Mouse (Mus musculus) stomach, embryonic 14.5 days (tissue): ENCODE measurements around the gene Hoxc10. TPM values are rescaled to one million over a fixed set of nuclear protein-coding genes. Genes with fewer than 3 reads are reported as not detected.
A peak's percentile ranks its signal among the peaks of the same experiment; 100 is the strongest.

Source experiments
- ATAC-seq: fragments of 200-750 bp; cut with Nextera tagmentation; 2 replicates; pipeline ENCODE4 v1.8.0; 2017; ENCODE audit warnings: low read depth, moderate TSS enrichment; ENCODE audit not compliant: insufficient number of reproducible peaks, insufficient read depth, low FRiP score
- H3K27ac ChIP-seq: fragments of 300-500 bp; sonication (generic); 2 replicates; pipeline ENCODE4 v1.5.1; 2014; ENCODE audit warnings: mild to moderate bottlenecking, low read length, moderate library complexity, mixed read lengths
- H3K27me3 ChIP-seq: fragments of 300-500 bp; sonication (generic); 2 replicates; pipeline ENCODE4 v1.6.1; 2014; ENCODE audit warnings: low read length, control low read depth, mixed read lengths; ENCODE audit not compliant: control insufficient read depth, insufficient read depth
- H3K36me3 ChIP-seq: fragments of 300-500 bp; sonication (generic); 2 replicates; pipeline ENCODE4 v1.6.1; 2014; ENCODE audit warnings: mild to moderate bottlenecking, control low read depth, low read length, moderate library complexity, mixed read lengths; ENCODE audit not compliant: control insufficient read depth, insufficient read depth
- H3K4me1 ChIP-seq: fragments of 300-500 bp; sonication (generic); 2 replicates; pipeline ENCODE4 v1.6.1; 2014; ENCODE audit warnings: low read length, control low read depth, mixed read lengths; ENCODE audit not compliant: control insufficient read depth, insufficient read depth
- H3K4me2 ChIP-seq: fragments of 300-500 bp; sonication (generic); replicated peaks from 2 replicates; pipeline ENCODE4 v1.6.1; 2014; ENCODE audit warnings: low read depth, low read length, control low read depth
- H3K4me3 ChIP-seq: fragments of 300-500 bp; sonication (generic); 2 replicates; pipeline ENCODE4 v1.5.1; 2014; ENCODE audit warnings: low read depth, low read length, control low read depth
- H3K9ac ChIP-seq: fragments of 300-500 bp; sonication (generic); replicated peaks from 2 replicates; pipeline ENCODE4 v1.6.1; 2014; ENCODE audit warnings: low read depth, mild to moderate bottlenecking, control low read depth, low read length, moderate library complexity, mixed read lengths
- H3K9me3 ChIP-seq: fragments of 300-500 bp; sonication (generic); 2 replicates; pipeline ENCODE4 v1.6.1; 2016; ENCODE audit warnings: low read depth, low read length, control low read depth; ENCODE audit not compliant: control insufficient read depth
- WGBS: fragments of 180-500 bp; shearing (Covaris S2); extraction: QIAGEN DNeasy Blood & Tissue Kit; methylation state at CpG from one replicate; pipeline ENCODE4 v1.1.7; 2014; 5-methylcytosine and 5-hydroxymethylcytosine counted together
- polyA plus RNA-seq: library from polyadenylated mRNA; unstranded; fragments of >200 nt; fragmentation: Nextera tagmentation; extraction: Ambion mirVana; gene quantifications from 2 replicates; pipeline ENCODE4 v1.2.1, GENCODE M21; 2014

Hoxc10 gene
- polyA plus RNA-seq, 1 experiment from 2014 or later: not detected

GRCm38 (mm10) chr15:102997939-102998355 is 31.4 kb downstream of the Hoxc10 start, which contains the start of gene Hoxc6:
Gene Hoxc6 (plus strand): TSS chr15:102998257.
- peaks cover 8% of the 10 kb centered on the region; the same call in 1 of the 2 replicates for H3K4me1 ChIP-seq
- no peaks in the 10 kb centered on the region for H3K36me3 ChIP-seq
- no peak for ATAC-seq
- H3K4me2 ChIP-seq: peak within 1 kb of the TSS; percentile 76
- peak within 1 kb of the TSS; percentile 42 for H3K4me3 ChIP-seq
- H3K9me3 ChIP-seq: no peaks in the 10 kb centered on the region
- peaks cover 82% of the 10 kb centered on the region for H3K27me3 ChIP-seq
- no peak within 1 kb of the TSS for H3K27ac ChIP-seq
- no peak within 1 kb of the TSS for H3K9ac ChIP-seq
- 2% methylated on average over 19 of the region's 19 CpGs for WGBS

DNA sequence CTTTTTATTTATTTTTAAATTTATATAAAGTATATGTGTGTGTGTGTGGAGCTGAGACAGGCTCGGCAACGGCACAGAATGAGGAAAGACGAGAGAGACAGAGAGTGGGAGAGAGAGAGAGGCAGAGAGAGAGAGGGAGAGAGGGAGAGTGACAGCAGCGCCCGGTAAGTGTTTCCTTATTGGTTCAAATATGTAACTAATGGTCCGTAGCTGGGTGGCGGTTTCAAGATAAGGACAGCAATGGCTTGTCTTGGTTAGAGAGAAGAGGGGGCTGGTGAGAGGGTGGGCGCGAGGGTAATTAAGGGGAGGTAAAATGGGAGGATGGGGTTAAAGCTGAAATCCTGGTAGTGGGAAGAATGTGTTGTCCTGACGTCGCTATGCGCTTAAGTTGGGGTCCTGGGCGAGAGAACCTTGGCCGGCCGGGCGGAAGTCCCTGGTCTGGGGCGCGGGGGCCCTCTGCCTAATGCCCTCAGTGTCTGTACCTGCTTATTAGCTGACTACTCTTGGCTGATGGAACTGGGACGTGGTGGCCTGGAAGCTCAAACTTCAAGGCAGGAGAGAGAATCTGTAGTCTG is 32.1 kb downstream of the Hoxc10 start:
- Histone ChIP-seq H3K4me2 (peak overlapping the region; percentile 76), H3K4me1 (peaks cover 8% of the 10 kb centered on the region; the same call in 1 of the 2 replicates), H3K9ac (no peak overlapping the region), H3K36me3 (no peaks in the 10 kb centered on the region), H3K27me3 (peaks cover 88% of the 10 kb centered on the region), H3K4me3 (peak overlapping the region; percentile 42), H3K9me3 (no peaks in the 10 kb centered on the region), H3K27ac (no peak overlapping the region)
- ATAC-seq: peak; percentile 25; the same call in 1 of the 2 replicates
- 2% methylated on average over 19 of the region's 19 CpGs for WGBS

- Histone ChIP-seq H3K27me3 (peaks cover 94% of the 10 kb centered on the region), H3K36me3 (no peaks in the 10 kb centered on the region), H3K27ac (no peak overlapping the region), H3K4me1 (peaks cover 8% of the 10 kb centered on the region; the same call in 1 of the 2 replicates), H3K4me2 (peak overlapping the region; percentile 76), H3K9ac (no peak overlapping the region; the same call in 1 of the 2 replicates), H3K4me3 (peak overlapping the region; percentile 42), H3K9me3 (no peaks in the 10 kb centered on the region)
- peak; percentile 60; the same call in 1 of the 2 replicates for ATAC-seq
- 1% methylated on average over 32 of the region's 33 CpGs for WGBS
Measured at GRCm38 (mm10) chr15:102999183-102999831, 32.7 kb downstream of the Hoxc10 start.

- H3K27ac ChIP-seq: no peak overlapping the region
- ATAC-seq: 0 out of 2 replicates have a peak, but pooled peaks have one; percentile 26
Measured at GRCm38 (mm10) chr15:102999955-103000354, 33.4 kb downstream of the Hoxc10 start.

DNA sequence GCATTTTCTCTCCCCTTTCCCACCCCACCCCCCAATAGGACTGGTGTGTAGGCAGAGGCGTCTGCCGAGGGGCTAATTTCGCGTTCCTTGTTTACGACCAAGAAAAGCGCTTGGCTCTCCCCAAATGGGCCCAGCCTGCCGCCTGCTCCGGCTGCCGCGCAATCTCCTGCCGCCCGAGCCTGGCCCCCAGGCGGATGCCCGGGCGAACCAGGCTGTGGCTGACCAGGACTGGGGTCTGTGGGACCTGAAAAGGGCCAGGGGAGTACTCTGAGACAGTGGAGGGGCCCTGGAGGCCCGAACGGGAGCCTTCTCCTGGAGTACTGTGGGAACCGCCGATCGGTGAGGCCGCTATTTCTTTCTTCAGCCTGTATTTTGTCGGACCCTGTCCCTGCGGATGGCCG is 33.9 kb downstream of the Hoxc10 start:
- H3K36me3 ChIP-seq: no peaks in the 10 kb centered on the region
- H3K9me3 ChIP-seq: no peaks in the 10 kb centered on the region
- ATAC-seq: no peak
- no peak overlapping the region for H3K4me3 ChIP-seq
- peaks cover 8% of the 10 kb centered on the region; the same call in 1 of the 2 replicates for H3K4me1 ChIP-seq
- no peak overlapping the region for H3K9ac ChIP-seq
- peak overlapping the region; percentile 20; the same call in 1 of the 2 replicates for H3K4me2 ChIP-seq
- WGBS: 7% methylated on average over 24 of the region's 24 CpGs
- H3K27me3 ChIP-seq: peaks cover 87% of the 10 kb centered on the region
- H3K27ac ChIP-seq: no peak overlapping the region

More at GRCm38 (mm10) chr15:102999955-103000354, 33.4 kb downstream of the Hoxc10 start:
- Histone ChIP-seq H3K9me3 (no peaks in the 10 kb centered on the region), H3K4me2 (peak overlapping the region; percentile 76; the same call in 1 of the 2 replicates), H3K4me3 (peak overlapping the region; percentile 42; the same call in 1 of the 2 replicates), H3K9ac (no peak overlapping the region), H3K27me3 (peaks cover 92% of the 10 kb centered on the region), H3K4me1 (peaks cover 8% of the 10 kb centered on the region; the same call in 1 of the 2 replicates), H3K36me3 (no peaks in the 10 kb centered on the region)
- 6% methylated on average over 11 of the region's 11 CpGs for WGBS

GRCm38 (mm10) chr15:103001370-103001769 is 34.8 kb downstream of the Hoxc10 start:
- no peaks in the 10 kb centered on the region for H3K9me3 ChIP-seq
- peaks cover 8% of the 10 kb centered on the region; the same call in 1 of the 2 replicates for H3K4me1 ChIP-seq
- H3K4me3 ChIP-seq: no peak overlapping the region
- WGBS: 57% methylated on average over 2 of the region's 2 CpGs
- H3K27ac ChIP-seq: no peak overlapping the region
- no peaks in the 10 kb centered on the region for H3K36me3 ChIP-seq
- ATAC-seq: no peak
- H3K4me2 ChIP-seq: no peak overlapping the region
- no peak overlapping the region for H3K9ac ChIP-seq
- peaks cover 89% of the 10 kb centered on the region for H3K27me3 ChIP-seq

GRCm38 (mm10) chr15:103002156-103002555 is 35.6 kb downstream of the Hoxc10 start:
- H3K4me3 ChIP-seq: no peak overlapping the region
- no peak overlapping the region for H3K27ac ChIP-seq
- no peak overlapping the region for H3K9ac ChIP-seq
- no peaks in the 10 kb centered on the region for H3K36me3 ChIP-seq
- peaks cover 89% of the 10 kb centered on the region for H3K27me3 ChIP-seq
- no peaks in the 10 kb centered on the region for H3K9me3 ChIP-seq
- H3K4me2 ChIP-seq: no peak overlapping the region
- no peak for ATAC-seq
- peaks cover 8% of the 10 kb centered on the region; the same call in 1 of the 2 replicates for H3K4me1 ChIP-seq
- WGBS: 37% methylated on average over 4 of the region's 4 CpGs

- Histone ChIP-seq H3K9me3 (no peaks in the 10 kb centered on the region), H3K4me1 (peaks cover 8% of the 10 kb centered on the region; the same call in 1 of the 2 replicates), H3K27me3 (peaks cover 85% of the 10 kb centered on the region), H3K27ac (0 out of 2 replicates have a peak overlapping the region, but pooled peaks have one; percentile 10), H3K4me2 (no peak overlapping the region), H3K4me3 (no peak overlapping the region), H3K9ac (no peak overlapping the region), H3K36me3 (no peaks in the 10 kb centered on the region)
- no peak for ATAC-seq
- 15% methylated on average over 13 of the region's 13 CpGs for WGBS
Measured at GRCm38 (mm10) chr15:103002821-103003448, 36.3 kb downstream of the Hoxc10 start.
